Comparison of ENCODE assay signal across 30 mouse cellular contexts in the genomic region with DNA sequence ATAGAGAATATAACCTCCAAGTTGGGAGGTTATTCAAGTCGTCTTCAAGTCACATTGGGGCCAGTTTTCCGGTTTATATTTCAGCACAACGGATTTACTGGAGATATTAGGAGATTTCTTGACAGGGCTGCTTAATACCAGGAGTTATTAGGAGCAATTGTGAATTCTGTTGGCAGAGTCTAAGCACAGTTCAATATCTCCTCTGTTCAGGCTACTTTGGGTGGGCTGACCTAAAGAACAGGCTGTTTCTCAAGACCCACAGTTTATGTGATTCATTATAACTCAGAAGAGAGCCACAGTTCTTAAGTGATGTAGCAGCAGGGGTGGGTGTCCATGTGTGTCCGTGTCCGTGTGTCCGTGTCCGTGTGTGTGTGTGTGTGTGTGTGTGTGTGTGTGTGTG. TPM values are rescaled to one million over a fixed set of nuclear protein-coding genes. Genes with fewer than 3 reads are reported as not detected.
DNase-seq lines count a peak whose midpoint lies in the region; ATAC-seq and TF ChIP-seq lines count a peak whose summit lies in the region.
"Had no signal": no experiment of that assay in that cellular context is flagged by ENCODE, and none has a peak within 500 bp of the region (broad histone marks: within the 10 kb centered on the region; RNA-seq: fewer than 3 reads in every experiment).

No protein-coding gene starts in this region.

- H3K9me3 ChIP-seq in lung, embryonic 14.5 days (ENCODE audit: low read depth, low read length), result no peaks in the 10 kb centered on the region
- no peaks in the 10 kb centered on the region for H3K9me3 ChIP-seq in lung, postnatal 0 days (ENCODE audit: low read length)
- H3K9me3 ChIP-seq in limb, embryonic 15.5 days, result no peaks in the 10 kb centered on the region
- H3K9me3 ChIP-seq: forebrain, embryonic 12.5 days; forebrain, embryonic 15.5 days; heart, embryonic 15.5 days; hindbrain, embryonic 13.5 days had no signal

- H3K4me1 ChIP-seq in lung, embryonic 14.5 days (ENCODE audit: insufficient read depth), result 0 out of 2 replicates have a peak, but pooled peaks cover 4% of the 10 kb centered on the region
- no peaks in the 10 kb centered on the region for H3K4me1 ChIP-seq in lung, postnatal 0 days (ENCODE audit: insufficient read depth, low read depth, low read length)
- H3K4me1 ChIP-seq in limb, embryonic 15.5 days, result no peaks in the 10 kb centered on the region
- H3K4me1 ChIP-seq: embryonic facial prominence, embryonic 10.5 days; forebrain, embryonic 12.5 days; heart, embryonic 12.5 days; heart, embryonic 15.5 days; hindbrain, embryonic 10.5 days had no signal

- H3K4me2 ChIP-seq in lung, embryonic 14.5 days, result no peak overlapping the region
- no peak overlapping the region for H3K4me2 ChIP-seq in lung, postnatal 0 days (replicated peaks; ENCODE audit: low read depth, low read length)
- no peak overlapping the region for H3K4me2 ChIP-seq in limb, embryonic 15.5 days
- H3K4me2 ChIP-seq: embryonic facial prominence, embryonic 13.5 days; forebrain, embryonic 12.5 days; forebrain, embryonic 15.5 days; heart, embryonic 12.5 days; heart, embryonic 15.5 days; hindbrain, embryonic 13.5 days had no signal

- peak overlapping the region; percentile 61; the same call in 1 of the 2 replicates for H3K27ac ChIP-seq in lung, embryonic 14.5 days (ENCODE audit: low read depth)
- no peak overlapping the region for H3K27ac ChIP-seq in lung, postnatal 0 days (ENCODE audit: low read length)
- H3K27ac ChIP-seq in limb, embryonic 15.5 days, result peak overlapping the region; percentile 35; the same call in 1 of the 2 replicates
- H3K27ac ChIP-seq: embryonic facial prominence, embryonic 10.5 days; embryonic facial prominence, embryonic 13.5 days; forebrain, embryonic 12.5 days; forebrain, embryonic 15.5 days; heart, embryonic 15.5 days; hindbrain, embryonic 10.5 days; hindbrain, embryonic 13.5 days had no signal

- no peak for TF ChIP-seq CTCF in lung, embryonic 14.5 days (IDR thresholded peaks at IDR 0.05; ENCODE audit: low read depth)
- no peak for TF ChIP-seq CTCF in lung, postnatal 0 days (IDR thresholded peaks at IDR 0.05)

- no peak overlapping the region for H3K9ac ChIP-seq in lung, embryonic 14.5 days
- no peak overlapping the region for H3K9ac ChIP-seq in lung, postnatal 0 days (replicated peaks; ENCODE audit: low read depth)
- no peak overlapping the region for H3K9ac ChIP-seq in limb, embryonic 15.5 days
- H3K9ac ChIP-seq: embryonic facial prominence, embryonic 13.5 days; forebrain, embryonic 12.5 days; forebrain, embryonic 15.5 days; heart, embryonic 12.5 days; heart, embryonic 15.5 days; hindbrain, embryonic 13.5 days had no signal

- no peaks in the 10 kb centered on the region for H3K27me3 ChIP-seq in lung, embryonic 14.5 days (ENCODE audit: insufficient read depth, low read length)
- H3K27me3 ChIP-seq in lung, postnatal 0 days (replicated peaks; ENCODE audit: insufficient read depth, low read length), result no peaks in the 10 kb centered on the region
- H3K27me3 ChIP-seq in limb, embryonic 15.5 days, result no peaks in the 10 kb centered on the region
- H3K27me3 ChIP-seq: embryonic facial prominence, embryonic 13.5 days; forebrain, embryonic 12.5 days; forebrain, embryonic 15.5 days; heart, embryonic 12.5 days; heart, embryonic 15.5 days; hindbrain, embryonic 13.5 days had no signal

- H3K36me3 ChIP-seq in lung, embryonic 14.5 days (ENCODE audit: insufficient read depth), result no peaks in the 10 kb centered on the region
- no peaks in the 10 kb centered on the region for H3K36me3 ChIP-seq in lung, postnatal 0 days (ENCODE audit: insufficient read depth, low read length)
- no peaks in the 10 kb centered on the region for H3K36me3 ChIP-seq in limb, embryonic 15.5 days
- H3K36me3 ChIP-seq: embryonic facial prominence, embryonic 10.5 days; embryonic facial prominence, embryonic 13.5 days; forebrain, embryonic 12.5 days; forebrain, embryonic 15.5 days; G1E; heart, embryonic 12.5 days; heart, embryonic 15.5 days; hindbrain, embryonic 10.5 days; hindbrain, embryonic 13.5 days had no signal

- H3K4me3 ChIP-seq in lung, embryonic 14.5 days (ENCODE audit: low read depth, low read length), result no peak overlapping the region
- no peak overlapping the region for H3K4me3 ChIP-seq in lung, postnatal 0 days (ENCODE audit: low read depth, low read length)
- no peak overlapping the region for H3K4me3 ChIP-seq in limb, embryonic 15.5 days
- H3K4me3 ChIP-seq: embryonic facial prominence, embryonic 10.5 days; embryonic facial prominence, embryonic 13.5 days; erythroblast, embryonic 14.5 days; forebrain, embryonic 12.5 days; forebrain, embryonic 15.5 days; heart, embryonic 12.5 days; heart, embryonic 15.5 days; hindbrain, embryonic 10.5 days; hindbrain, embryonic 13.5 days had no signal

- 41% methylated on average over 7 of the region's 7 CpGs for WGBS in lung, embryonic 14.5 days
- 53% methylated on average over 7 of the region's 7 CpGs for WGBS in lung, postnatal 0 days
- WGBS in limb, embryonic 15.5 days, result 50% methylated on average over 7 of the region's 7 CpGs

- ATAC-seq in lung, embryonic 14.5 days (ENCODE audit: insufficient read depth), result peak; percentile 85
- ATAC-seq in lung, postnatal 0 days, result no peak
- ATAC-seq in limb, embryonic 15.5 days (ENCODE audit: insufficient number of reproducible peaks, low FRiP score, low TSS enrichment, low read depth), result peak; percentile 69; the same call in 1 of the 2 replicates
- ATAC-seq: forebrain, embryonic 15.5 days had no signal

- peak; percentile 79 for DNase-seq in lung, embryonic 14.5 days
- DNase-seq in lung, postnatal 14 days, result no peak
- DNase-seq in lung, postnatal 0 days (ENCODE audit: low spot score), result peak; percentile 16
- no peak for DNase-seq in lung, postnatal 36 days
- no peak for DNase-seq in adrenal gland, adult 18-20 months (ENCODE audit: low spot score in 2 of 2)
- no peak for DNase-seq in urinary bladder, postnatal 4 days (ENCODE audit: low spot score in 2 of 2)
- DNase-seq: adrenal gland, adult 8-10 months; adrenal gland, postnatal 25 days; B cell, adult 2 months; cerebellum, adult 11-12 months; cerebellum, adult 8-10 months; cerebellum, postnatal 10 days; cerebellum, postnatal 36 days; embryo, embryonic 11 days; gastrocnemius, postnatal 25 days; heart, adult 18-20 months; heart, postnatal 10 days; heart, postnatal 36 days had no signal

- TF ChIP-seq EP300 in lung, postnatal 0 days (IDR thresholded peaks at IDR 0.05), result no peak

RNA-seq across cellular contexts. Expression of a gene that starts 34.5 kb away (rescaled TPM):
- 4.1 and 4.8 TPM in 2 replicates for polyA plus RNA-seq in lung, embryonic 14.5 days (2014; fragmentation: Nextera tagmentation; extraction: Ambion mirVana)
- 1.5 and 3.0 TPM in 2 replicates for polyA plus RNA-seq in lung, postnatal 0 days (2015; fragmentation: Nextera tagmentation; extraction: Ambion mirVana)
- polyA plus RNA-seq in limb, embryonic 15.5 days (2015; fragmentation: Nextera tagmentation; extraction: Ambion mirVana), result 1.3 and 1.7 TPM in 2 replicates
- under 1 TPM; 0.38 to 0.46 TPM for total RNA-seq in adrenal gland, adult 18-20 months (2021)
- total RNA-seq: CH12.LX had no signal
- polyA plus RNA-seq: erythroblast, embryonic 14.5 days; G1E had no signal

Comparison
In these comparisons a context has a peak if more than half of its experiments do, and no peak if none do; other contexts are left out.
1. DNase-seq: peak in lung, embryonic 14.5 days (single experiment) and lung, postnatal 0 days (single experiment); none in lung, postnatal 14 days (single experiment), lung, postnatal 36 days (single experiment), adrenal gland, adult 18-20 months (0 of 2) and urinary bladder, postnatal 4 days (0 of 2).